In the genomic region with DNA sequence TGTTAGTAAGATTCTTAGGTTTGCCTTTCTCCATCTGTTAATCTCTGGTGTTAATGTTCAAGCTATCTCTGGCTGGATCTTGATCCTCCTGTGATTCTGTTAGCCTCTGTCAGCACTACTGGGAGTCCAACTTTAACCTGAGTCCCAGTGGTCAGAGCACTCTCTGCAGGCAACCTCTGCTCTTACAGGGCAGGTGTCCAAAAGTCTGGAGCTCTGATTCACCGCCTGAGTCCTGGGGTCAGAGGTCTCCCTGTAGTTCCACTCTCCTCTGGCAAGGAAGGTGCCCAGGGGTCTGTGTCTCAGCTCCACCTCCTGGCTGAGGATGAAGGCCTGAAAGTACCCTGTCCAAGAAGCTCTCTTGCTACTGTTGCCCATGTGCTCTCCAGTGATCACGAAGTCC, we compare ENCODE assay signal across 20 mouse cellular contexts.
DNase-seq lines count a peak whose midpoint lies in the region; ATAC-seq and TF ChIP-seq lines count a peak whose summit lies in the region.
"Had no signal": no experiment of that assay in that cellular context is flagged by ENCODE, and none has a peak within 500 bp of the region (broad histone marks: within the 10 kb centered on the region; RNA-seq: fewer than 3 reads in every experiment).

No protein-coding gene starts in this region.

- no peaks in the 10 kb centered on the region for H3K4me1 ChIP-seq in heart, embryonic 10.5 days
- H3K4me1 ChIP-seq in kidney, adult 2 months (ENCODE audit: control insufficient read depth, insufficient read depth, low read length): no peaks in the 10 kb centered on the region
- H3K4me1 ChIP-seq in kidney, embryonic 14.5 days (ENCODE audit: control insufficient read depth, insufficient read depth, low read length): no peaks in the 10 kb centered on the region
- no peaks in the 10 kb centered on the region for H3K4me1 ChIP-seq in cerebellum, adult 2 months (ENCODE audit: control insufficient read depth, insufficient read depth, low read length)
- no peaks in the 10 kb centered on the region for H3K4me1 ChIP-seq in midbrain, postnatal 0 days (ENCODE audit: insufficient read depth, low read length)
- H3K4me1 ChIP-seq: heart, embryonic 13.5 days; hindbrain, embryonic 12.5 days; hindbrain, embryonic 15.5 days had no signal

- no peak for TF ChIP-seq POLR2A in kidney, adult 2 months (IDR thresholded peaks at IDR 0.05; ENCODE audit: low read depth, low read length)
- TF ChIP-seq POLR2A in cerebellum, adult 2 months (IDR thresholded peaks at IDR 0.05; ENCODE audit: borderline replicate concordance, insufficient read depth, low read length): no peak

- H3K4me3 ChIP-seq in heart, embryonic 10.5 days: no peak overlapping the region
- no peak overlapping the region for H3K4me3 ChIP-seq in kidney, adult 2 months (ENCODE audit: insufficient read depth, low read depth, low read length)
- no peak overlapping the region for H3K4me3 ChIP-seq in kidney, embryonic 14.5 days (ENCODE audit: low read length)
- H3K4me3 ChIP-seq in cerebellum, adult 2 months (replicated peaks; ENCODE audit: insufficient read depth, low read depth, low read length): no peak overlapping the region
- no peak overlapping the region for H3K4me3 ChIP-seq in midbrain, postnatal 0 days (ENCODE audit: low read depth, low read length)
- H3K4me3 ChIP-seq: heart, embryonic 13.5 days; hindbrain, embryonic 12.5 days; hindbrain, embryonic 15.5 days had no signal

- peak; percentile 63 for DNase-seq in heart, embryonic 10.5 days (ENCODE audit: low spot score)
- no peak for DNase-seq in heart, postnatal 10 days
- DNase-seq in kidney, adult 2 months: peak; percentile 93
- DNase-seq in kidney, adult 9 months: peak; percentile 93
- DNase-seq in kidney, postnatal 25 days: peak; percentile 63 to 82
- DNase-seq in cerebellum, adult 2 months: no peak
- DNase-seq in midbrain, postnatal 0 days (ENCODE audit: low spot score): no peak
- DNase-seq: adrenal gland, adult 8-10 months; adrenal gland, postnatal 25 days; cerebellum, adult 11-12 months; cerebellum, adult 9-10 months; forebrain, postnatal 0 days; gastrocnemius, postnatal 25 days; heart, adult 18-20 months had no signal

- ATAC-seq in kidney, embryonic 14.5 days (ENCODE audit: low FRiP score, low TSS enrichment): no peak
- no peak for ATAC-seq in midbrain, postnatal 0 days (ENCODE audit: low FRiP score)
- ATAC-seq: activated CD4-positive, CD25-positive, alpha-beta regulatory T cell, adult 4 months; forebrain, embryonic 14.5 days; forebrain, postnatal 0 days had no signal

- intact Hi-C loops in heart, postnatal 10 days (cut with DNase I): no loop called here

- no peaks in the 10 kb centered on the region for H3K9me3 ChIP-seq in heart, embryonic 10.5 days
- H3K9me3 ChIP-seq in kidney, embryonic 14.5 days (ENCODE audit: control insufficient read depth, low read length): no peaks in the 10 kb centered on the region
- H3K9me3 ChIP-seq in midbrain, postnatal 0 days (ENCODE audit: low read length): no peaks in the 10 kb centered on the region
- H3K9me3 ChIP-seq: heart, embryonic 13.5 days; hindbrain, embryonic 12.5 days; hindbrain, embryonic 15.5 days had no signal

- H3K27ac ChIP-seq in heart, embryonic 10.5 days: no peak overlapping the region
- no peak overlapping the region for H3K27ac ChIP-seq in kidney, adult 2 months (ENCODE audit: insufficient read depth, low read depth, low read length)
- H3K27ac ChIP-seq in kidney, embryonic 14.5 days (ENCODE audit: low read depth, low read length): no peak overlapping the region
- no peak overlapping the region for H3K27ac ChIP-seq in cerebellum, adult 2 months (ENCODE audit: insufficient read depth, low read length)
- H3K27ac ChIP-seq in midbrain, postnatal 0 days (ENCODE audit: low read depth, low read length): no peak overlapping the region
- H3K27ac ChIP-seq: heart, embryonic 13.5 days; hindbrain, embryonic 12.5 days; hindbrain, embryonic 15.5 days had no signal

- H3K27me3 ChIP-seq in heart, embryonic 10.5 days (ENCODE audit: insufficient read depth, poor library complexity, severe bottlenecking): no peaks in the 10 kb centered on the region
- H3K27me3 ChIP-seq in kidney, adult 2 months (replicated peaks; ENCODE audit: control insufficient read depth, insufficient read depth, low read length): no peaks in the 10 kb centered on the region
- no peaks in the 10 kb centered on the region for H3K27me3 ChIP-seq in kidney, embryonic 14.5 days (ENCODE audit: control insufficient read depth, insufficient read depth, low read length)
- H3K27me3 ChIP-seq in cerebellum, adult 2 months (ENCODE audit: control insufficient read depth, insufficient read depth, low read length): no peaks in the 10 kb centered on the region
- no peaks in the 10 kb centered on the region for H3K27me3 ChIP-seq in midbrain, postnatal 0 days (ENCODE audit: insufficient read depth, low read length)
- H3K27me3 ChIP-seq: heart, embryonic 13.5 days; hindbrain, embryonic 12.5 days; hindbrain, embryonic 15.5 days had no signal

- 69% methylated on average over 2 of the region's 2 CpGs for whole genome bisulfite sequencing in heart, embryonic 10.5 days
- WGBS in kidney, adult 2 months: 51% methylated on average over 2 of the region's 2 CpGs
- 78% methylated on average over 2 of the region's 2 CpGs for WGBS in kidney, embryonic 14.5 days
- WGBS in cerebellum, adult 2 months: 63% methylated on average over 2 of the region's 2 CpGs
- WGBS in midbrain, postnatal 0 days: 79% methylated on average over 2 of the region's 2 CpGs

- no peak for TF ChIP-seq CTCF in kidney, adult 2 months (conservative IDR thresholded peaks at IDR 0.05; ENCODE audit: insufficient read depth, insufficient read length, low read depth, low read length)
- no peak for TF ChIP-seq CTCF in cerebellum, adult 2 months (IDR thresholded peaks at IDR 0.05; ENCODE audit: borderline replicate concordance, insufficient read depth, low read depth, low read length)
- no peak for TF ChIP-seq CTCF in midbrain, postnatal 0 days (IDR thresholded peaks at IDR 0.05)

- no peaks in the 10 kb centered on the region for H3K36me3 ChIP-seq in heart, embryonic 10.5 days
- no peaks in the 10 kb centered on the region for H3K36me3 ChIP-seq in kidney, adult 2 months (ENCODE audit: control insufficient read depth, insufficient read depth, low read length)
- no peaks in the 10 kb centered on the region for H3K36me3 ChIP-seq in kidney, embryonic 14.5 days (ENCODE audit: control insufficient read depth, insufficient read depth, low read length)
- no peaks in the 10 kb centered on the region for H3K36me3 ChIP-seq in midbrain, postnatal 0 days (ENCODE audit: insufficient read depth, low read length)
- H3K36me3 ChIP-seq: heart, embryonic 13.5 days; hindbrain, embryonic 12.5 days; hindbrain, embryonic 15.5 days had no signal

- H3K4me2 ChIP-seq in kidney, embryonic 14.5 days (replicated peaks; ENCODE audit: low read depth, low read length): no peak overlapping the region
- H3K4me2 ChIP-seq in midbrain, postnatal 0 days (ENCODE audit: low read depth, low read length, poor library complexity, severe bottlenecking): no peak overlapping the region
- H3K4me2 ChIP-seq: heart, embryonic 13.5 days; hindbrain, embryonic 12.5 days; hindbrain, embryonic 15.5 days had no signal

- H3K9ac ChIP-seq in kidney, embryonic 14.5 days (ENCODE audit: low read depth, low read length): no peak overlapping the region
- H3K9ac ChIP-seq in midbrain, postnatal 0 days (replicated peaks; ENCODE audit: low read length, poor library complexity, severe bottlenecking): no peak overlapping the region
- H3K9ac ChIP-seq: forebrain, postnatal 0 days; heart, embryonic 13.5 days; hindbrain, embryonic 12.5 days; hindbrain, embryonic 15.5 days had no signal

Comparison
In these comparisons a context has a peak if more than half of its experiments do, and no peak if none do; other contexts are left out.
1. DNase-seq: peak in heart, embryonic 10.5 days (single experiment), kidney, adult 2 months (single experiment), kidney, adult 9 months (single experiment) and kidney, postnatal 25 days (2 of 2); none in heart, postnatal 10 days (0 of 2), cerebellum, adult 2 months (0 of 2) and midbrain, postnatal 0 days (single experiment).